Mouse (Mus musculus) right cerebral cortex, postnatal 14 days (tissue): ENCODE measurements around the gene Ltbp1.

Experiments used
- DNase-seq: peaks from one replicate; pipeline ENCODE4 v3.0.0; 2022

The Ltbp1 gene

GRCm38 (mm10) chr17:75180956-75181588 is 175.7 kb downstream of the Ltbp1 start:
- DNase-seq: no peak

- no peak for DNase-seq
Observed at GRCm38 (mm10) chr17:75182319-75183001, 177.1 kb downstream of the Ltbp1 start.

GRCm38 (mm10) chr17:75186732-75187509 is 181.6 kb downstream of the Ltbp1 start:
- DNase-seq: no peak

- no peak for DNase-seq
Observed at GRCm38 (mm10) chr17:75196952-75197351, 191.6 kb downstream of the Ltbp1 start.

GRCm38 (mm10) chr17:75198767-75199166 is 193.4 kb downstream of the Ltbp1 start:
- no peak for DNase-seq

- no peak for DNase-seq
Observed at GRCm38 (mm10) chr17:75199694-75200093, 194.3 kb downstream of the Ltbp1 start.

- no peak for DNase-seq
Observed at GRCm38 (mm10) chr17:75202314-75202713, 196.9 kb downstream of the Ltbp1 start.

GRCm38 (mm10) chr17:75204065-75204464 is 198.7 kb downstream of the Ltbp1 start:
- no peak for DNase-seq

- no peak for DNase-seq
Observed at GRCm38 (mm10) chr17:75206281-75206680, 200.9 kb downstream of the Ltbp1 start.

- no peak for DNase-seq
Observed at GRCm38 (mm10) chr17:75208164-75208698, 202.9 kb downstream of the Ltbp1 start.

GRCm38 (mm10) chr17:75210526-75210925 is 205.2 kb downstream of the Ltbp1 start:
- DNase-seq: no peak

- no peak for DNase-seq
Observed at GRCm38 (mm10) chr17:75216362-75216761, 211.0 kb downstream of the Ltbp1 start.

- DNase-seq: no peak
Observed at GRCm38 (mm10) chr17:75218700-75219099, 213.3 kb downstream of the Ltbp1 start.

- DNase-seq: no peak
Observed at GRCm38 (mm10) chr17:75228321-75228720, 223.0 kb downstream of the Ltbp1 start.

- DNase-seq: no peak
Observed at GRCm38 (mm10) chr17:75233206-75233605, 227.8 kb downstream of the Ltbp1 start.

- no peak for DNase-seq
Observed at GRCm38 (mm10) chr17:75233923-75234322, 228.6 kb downstream of the Ltbp1 start.

GRCm38 (mm10) chr17:75235781-75236180 is 230.4 kb downstream of the Ltbp1 start:
- no peak for DNase-seq

GRCm38 (mm10) chr17:75236543-75236942 is 231.2 kb downstream of the Ltbp1 start:
- no peak for DNase-seq

GRCm38 (mm10) chr17:75237456-75237855 is 232.1 kb downstream of the Ltbp1 start:
- DNase-seq: no peak

GRCm38 (mm10) chr17:75238655-75239054 is 233.3 kb downstream of the Ltbp1 start:
- DNase-seq: no peak

- DNase-seq: no peak
Observed at GRCm38 (mm10) chr17:75239545-75239944, 234.2 kb downstream of the Ltbp1 start.

- DNase-seq: no peak
Observed at GRCm38 (mm10) chr17:75242086-75242485, 236.7 kb downstream of the Ltbp1 start.

- no peak for DNase-seq
Observed at GRCm38 (mm10) chr17:75243221-75243620, 237.9 kb downstream of the Ltbp1 start.

GRCm38 (mm10) chr17:75244148-75244547 is 238.8 kb downstream of the Ltbp1 start:
- no peak for DNase-seq
